Mouse (Mus musculus) kidney, postnatal 0 days (tissue): ENCODE measurements around the gene Rae1. TPM values are rescaled to one million over a fixed set of nuclear protein-coding genes. Genes with fewer than 3 reads are reported as not detected.

Experiments
- ATAC-seq: fragments of 200-750 bp; cut with Nextera tagmentation; replicated peaks from 2 replicates; pipeline ENCODE4 v1.8.0; 2017; ENCODE audit warnings: low read depth, moderate number of reproducible peaks, moderate TSS enrichment, moderate library complexity; ENCODE audit not compliant: low FRiP score
- DNase-seq: peaks from one replicate; pipeline ENCODE4 v3.0.0-alpha.2; 2016; ENCODE audit warnings: low spot score
- H3K27ac ChIP-seq: fragments of 300-500 bp; sonication (generic); 2 replicates; pipeline ENCODE4 v1.5.1; 2014; ENCODE audit warnings: mild to moderate bottlenecking
- H3K27me3 ChIP-seq: fragments of 300-500 bp; sonication (generic); 2 replicates; pipeline ENCODE4 v1.6.1; 2014; ENCODE audit warnings: low read length, mixed read lengths; ENCODE audit not compliant: insufficient read depth
- H3K36me3 ChIP-seq: fragments of 300-500 bp; sonication (generic); 2 replicates; pipeline ENCODE4 v1.6.1; 2014; ENCODE audit warnings: low read length, mixed read lengths; ENCODE audit not compliant: insufficient read depth
- H3K4me1 ChIP-seq: fragments of 300-500 bp; sonication (generic); replicated peaks from 2 replicates; pipeline ENCODE4 v1.6.1; 2014; ENCODE audit warnings: antibody characterized with exemption, low read length, mixed read lengths; ENCODE audit not compliant: insufficient read depth
- H3K4me2 ChIP-seq: fragments of 300-500 bp; sonication (generic); 2 replicates; pipeline ENCODE4 v1.6.1; 2014; ENCODE audit warnings: mild to moderate bottlenecking, low read length, moderate library complexity, mixed read lengths
- H3K4me3 ChIP-seq: fragments of 300-500 bp; sonication (generic); replicated peaks from 2 replicates; pipeline ENCODE4 v1.5.1; 2014; ENCODE audit warnings: low read depth, low read length
- H3K9ac ChIP-seq: fragments of 300-500 bp; sonication (generic); 2 replicates; pipeline ENCODE4 v1.6.1; 2014; ENCODE audit warnings: low read depth, low read length
- H3K9me3 ChIP-seq: fragments of 300-500 bp; sonication (generic); replicated peaks from 2 replicates; pipeline ENCODE4 v1.6.1; 2016; ENCODE audit warnings: low read length, inconsistent platforms, mixed read lengths
- CTCF ChIP-seq: IDR thresholded peaks from 2 replicates; pipeline ENCODE4 v1.5.1; 2016; ENCODE audit warnings: antibody characterized with exemption, low read depth, mild to moderate bottlenecking, moderate library complexity
- WGBS: fragments of 180-500 bp; shearing (Covaris S2); extraction: QIAGEN DNeasy Blood & Tissue Kit; methylation state at CpG from one replicate; pipeline ENCODE4 v1.1.7; 2014; 5-methylcytosine and 5-hydroxymethylcytosine counted together
- polyA plus RNA-seq: library from polyadenylated mRNA; unstranded; fragments of >200 nt; fragmentation: Nextera tagmentation; extraction: Ambion mirVana; gene quantifications from 2 replicates; pipeline ENCODE4 v1.2.1, GENCODE M21; 2015

Rae1 gene
- 117 and 124 TPM in 2 replicates for polyA plus RNA-seq

DNA sequence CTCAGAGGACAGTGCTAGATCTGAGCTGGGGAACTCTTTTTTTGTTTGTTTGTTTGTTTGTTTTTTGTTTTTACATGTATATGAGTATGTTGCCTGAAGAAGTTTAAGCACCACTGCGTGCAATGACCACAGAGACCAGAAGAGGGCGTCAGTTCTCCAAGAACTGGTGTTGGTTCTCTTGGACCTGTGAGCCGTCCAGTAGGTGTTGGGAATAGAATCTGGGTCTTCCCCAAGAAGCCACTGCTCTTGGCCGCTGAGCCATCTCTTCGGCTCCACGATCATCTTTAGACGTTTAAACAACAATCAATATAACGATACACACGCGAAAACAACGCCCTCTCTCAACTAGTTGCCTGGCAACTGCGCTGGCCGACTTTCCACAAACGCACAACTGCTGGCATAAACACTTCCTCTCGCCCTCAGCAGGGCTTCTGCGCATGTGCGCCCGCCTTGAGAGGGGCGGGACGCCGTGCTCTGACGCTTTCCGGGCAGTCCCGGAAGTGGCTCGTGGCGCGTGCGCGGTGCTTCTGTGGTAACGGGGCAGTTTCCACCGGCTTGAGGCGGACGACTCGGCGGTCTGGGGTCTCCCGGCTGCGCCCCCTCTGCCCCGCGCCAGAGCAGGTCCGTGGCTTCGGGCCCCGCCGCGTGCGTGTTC lies at the start of gene Rae1:
Gene Rae1, plus strand, starts transcription at position 488 of the 655 bp plus-strand sequence.
- ATAC-seq (peak; percentile 94), DNase-seq (peak; percentile 98)
- Histone ChIP-seq H3K27me3 (no peaks in the 10 kb centered on the region), H3K4me3 (peak within 1 kb of the TSS; percentile 88), H3K4me1 (0 out of 2 replicates have a peak, but pooled peaks cover 7% of the 10 kb centered on the region), H3K4me2 (peak within 1 kb of the TSS; percentile 84), H3K9ac (peak within 1 kb of the TSS; percentile 94), H3K9me3 (no peaks in the 10 kb centered on the region), H3K36me3 (peaks cover 20% of the 10 kb centered on the region), H3K27ac (peak within 1 kb of the TSS; percentile 96)
- peak; percentile 94 for TF ChIP-seq CTCF
- under 1% methylated on average over 45 of the region's 45 CpGs for WGBS

DNA sequence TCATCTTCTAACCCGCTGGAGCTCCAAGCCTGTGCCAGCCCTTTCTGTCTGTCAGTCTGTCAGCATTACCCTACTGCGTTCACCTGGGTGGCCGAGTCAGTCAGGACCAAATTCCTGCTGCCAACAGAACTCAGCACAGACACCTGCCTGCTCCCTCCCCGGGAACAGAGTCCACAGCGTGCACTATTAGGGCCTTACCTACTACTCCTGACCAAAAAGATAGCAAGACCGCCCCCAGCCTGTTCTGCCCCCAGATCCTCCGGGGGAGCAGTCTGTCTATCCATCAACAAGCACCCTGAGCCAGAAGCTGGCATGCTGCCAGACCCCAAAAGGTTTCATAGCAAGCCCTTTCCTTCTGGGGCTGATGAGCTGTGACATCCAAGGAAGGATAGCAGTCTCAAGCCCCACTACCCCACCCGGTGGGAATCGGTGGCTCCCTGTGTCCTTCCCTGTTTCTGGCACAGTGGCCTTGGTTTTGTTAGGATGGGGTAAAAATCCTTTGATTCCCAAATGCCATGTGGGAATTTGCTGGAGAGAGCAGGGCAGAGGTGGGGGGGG lies 49.7 kb upstream of the Rae1 start:
- 56% methylated on average over 9 of the region's 9 CpGs for WGBS
- no peaks in the 10 kb centered on the region for H3K4me1 ChIP-seq
- no peak overlapping the region for H3K9ac ChIP-seq
- no peak overlapping the region for H3K4me3 ChIP-seq
- ATAC-seq, result no peak
- H3K9me3 ChIP-seq, result no peaks in the 10 kb centered on the region; the same call in 1 of the 2 replicates
- H3K4me2 ChIP-seq, result no peak overlapping the region
- no peak overlapping the region for H3K27ac ChIP-seq
- DNase-seq, result no peak
- H3K27me3 ChIP-seq, result no peaks in the 10 kb centered on the region
- TF ChIP-seq CTCF, result no peak
- no peaks in the 10 kb centered on the region for H3K36me3 ChIP-seq

DNA sequence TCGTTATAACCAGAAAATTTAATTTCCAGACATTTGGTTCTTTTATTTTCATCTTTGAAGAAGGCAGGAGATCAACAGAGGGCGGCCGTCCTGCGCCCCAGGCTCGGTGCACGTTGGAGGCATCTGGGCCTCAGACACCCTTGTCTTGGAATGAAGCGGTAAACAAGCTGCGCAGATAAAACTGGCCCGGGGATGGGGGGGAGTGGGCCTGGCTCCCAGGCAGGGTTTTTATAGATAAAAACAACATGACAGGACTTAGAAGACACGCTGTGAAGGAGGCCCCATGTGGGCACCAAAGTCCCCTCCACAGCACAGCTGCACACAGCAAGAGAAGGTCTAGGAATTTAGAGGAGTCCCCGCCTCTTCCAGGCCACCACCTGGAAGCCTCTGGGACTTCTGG lies 49.2 kb upstream of the Rae1 start:
- TF ChIP-seq CTCF, result no peak
- H3K4me1 ChIP-seq, result no peaks in the 10 kb centered on the region
- H3K4me3 ChIP-seq, result no peak overlapping the region
- WGBS, result 51% methylated on average over 11 of the region's 11 CpGs
- no peak overlapping the region for H3K27ac ChIP-seq
- no peaks in the 10 kb centered on the region for H3K27me3 ChIP-seq
- no peaks in the 10 kb centered on the region for H3K36me3 ChIP-seq
- H3K9me3 ChIP-seq, result no peaks in the 10 kb centered on the region; the same call in 1 of the 2 replicates
- ATAC-seq, result no peak
- no peak for DNase-seq
- no peak overlapping the region for H3K4me2 ChIP-seq
- no peak overlapping the region for H3K9ac ChIP-seq

GRCm38 (mm10) chr2:172951976-172952375 lies 47.9 kb upstream of the Rae1 start:
- Histone ChIP-seq H3K4me2 (no peak overlapping the region), H3K27ac (no peak overlapping the region), H3K36me3 (no peaks in the 10 kb centered on the region), H3K9ac (no peak overlapping the region), H3K9me3 (no peaks in the 10 kb centered on the region; the same call in 1 of the 2 replicates), H3K4me3 (no peak overlapping the region), H3K4me1 (no peaks in the 10 kb centered on the region), H3K27me3 (no peaks in the 10 kb centered on the region)
- peak; percentile 30; the same call in 1 of the 2 replicates for TF ChIP-seq CTCF
- ATAC-seq (no peak), DNase-seq (no peak)
- 92% methylated on average over 2 of the region's 2 CpGs for WGBS

DNA sequence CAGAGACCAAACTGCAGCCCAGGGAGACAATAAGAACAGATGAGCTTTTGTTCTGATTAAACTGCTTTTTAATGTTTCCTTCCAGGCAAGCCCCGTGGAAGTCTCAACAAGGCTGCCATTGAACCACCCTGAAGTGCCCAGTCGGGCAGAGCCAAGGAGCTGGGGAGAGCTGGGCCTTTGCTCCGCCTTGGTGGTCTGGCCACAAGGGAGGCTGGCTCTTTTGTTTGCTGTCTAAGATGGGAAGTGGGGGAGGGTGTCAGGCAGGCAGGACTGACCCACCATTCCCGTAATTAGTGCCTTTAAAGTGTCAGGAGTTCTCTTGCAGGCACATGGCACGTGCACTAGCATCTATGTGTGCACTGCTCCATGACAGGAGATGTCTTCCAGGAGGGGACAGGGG lies 41.3 kb upstream of the Rae1 start:
- ATAC-seq (peak; percentile 62), DNase-seq (no peak)
- no peaks in the 10 kb centered on the region for H3K36me3 ChIP-seq
- H3K9ac ChIP-seq, result no peak overlapping the region
- H3K27ac ChIP-seq, result peak overlapping the region; percentile 48; the same call in 1 of the 2 replicates
- no peak overlapping the region for H3K4me2 ChIP-seq
- 0 out of 2 replicates have a peak, but pooled peaks cover 8% of the 10 kb centered on the region for H3K4me1 ChIP-seq
- no peak overlapping the region for H3K4me3 ChIP-seq
- TF ChIP-seq CTCF, result no peak
- 0 out of 2 replicates have a peak, but pooled peaks cover 3% of the 10 kb centered on the region for H3K9me3 ChIP-seq
- no peaks in the 10 kb centered on the region for H3K27me3 ChIP-seq
- 15% methylated on average over 5 of the region's 5 CpGs for WGBS

DNA sequence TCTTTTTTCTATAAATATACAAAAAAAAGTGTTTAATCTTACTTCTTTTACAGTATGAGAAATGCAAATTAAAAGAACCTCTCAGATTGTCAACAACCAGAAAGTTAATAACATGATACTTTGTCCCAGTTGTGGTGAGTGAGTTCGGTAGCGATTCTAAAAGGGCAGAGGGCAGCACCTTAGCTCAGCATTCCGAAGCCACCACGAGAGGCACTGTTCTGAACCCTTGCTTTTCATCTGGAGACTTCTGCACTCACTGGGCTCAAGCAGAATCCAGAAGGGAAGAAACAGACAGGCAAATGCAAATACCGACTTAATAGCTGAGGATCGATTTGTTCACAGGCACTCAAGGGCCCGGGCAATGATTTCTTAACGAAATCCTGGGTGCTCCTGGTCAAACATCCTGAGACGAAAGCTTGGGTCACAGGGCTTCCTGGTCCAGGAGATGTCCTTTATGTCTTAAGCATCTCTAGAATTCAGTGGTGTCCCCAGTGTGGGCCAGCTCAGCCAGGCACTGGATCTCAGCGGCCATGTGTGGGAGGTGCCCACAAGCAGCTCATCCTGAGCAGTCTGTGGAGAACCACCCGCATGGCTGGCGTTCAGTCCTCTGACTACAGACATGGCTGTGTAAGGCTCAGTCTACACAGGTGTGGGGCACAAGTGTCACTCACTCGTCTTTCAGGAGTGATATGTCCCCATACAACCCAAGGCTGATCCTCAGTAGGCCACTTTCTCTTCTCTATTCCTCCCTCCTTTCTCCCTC lies 40.7 kb upstream of the Rae1 start:
- Histone ChIP-seq H3K4me3 (no peak overlapping the region), H3K9ac (no peak overlapping the region), H3K4me1 (0 out of 2 replicates have a peak, but pooled peaks cover 8% of the 10 kb centered on the region), H3K9me3 (0 out of 2 replicates have a peak, but pooled peaks cover 3% of the 10 kb centered on the region), H3K27me3 (no peaks in the 10 kb centered on the region), H3K36me3 (no peaks in the 10 kb centered on the region), H3K4me2 (no peak overlapping the region), H3K27ac (peak overlapping the region; percentile 48)
- WGBS, result 34% methylated on average over 13 of the region's 13 CpGs
- TF ChIP-seq CTCF, result peak; percentile 58
- peak; percentile 40; the same call in 1 of the 2 replicates for ATAC-seq
- DNase-seq, result no peak
